Mouse (Mus musculus): ENCODE data around the gene Dock4.

GRCm38 (mm10) chr12:40626521-40626920, 180.8 kb downstream of the Dock4 start:
- no peak for TF ChIP-seq EP300 (IDR thresholded peaks at IDR 0.05; ENCODE audit: insufficient read depth, low read depth, low read length)
- TF ChIP-seq POLR2A (IDR thresholded peaks at IDR 0.05; ENCODE audit: insufficient read depth, low read depth, low read length): no peak
